Mouse (Mus musculus): ENCODE data around the gene Pkn2. TPM values are rescaled to one million over a fixed set of nuclear protein-coding genes. Genes with fewer than 3 reads are reported as not detected.

Gene Pkn2
- polyA plus RNA-seq, 1 experiment from 2014 or later = 26.1 TPM

GRCm38 (mm10) chr3:142826449-142827146, 55.2 kb downstream of the Pkn2 start:
- H3K4me2 ChIP-seq = no peak overlapping the region
- ATAC-seq (ENCODE audit: low read depth) = no peak
- H3K9me3 ChIP-seq = no peaks in the 10 kb centered on the region
- no peak overlapping the region for H3K9ac ChIP-seq
- H3K4me3 ChIP-seq = no peak overlapping the region
- no peak overlapping the region for H3K27ac ChIP-seq (replicated peaks)
- H3K36me3 ChIP-seq = peaks cover 21% of the 10 kb centered on the region
- no peaks in the 10 kb centered on the region for H3K27me3 ChIP-seq
- H3K4me1 ChIP-seq (replicated peaks) = no peaks in the 10 kb centered on the region
- WGBS = 91% methylated on average over 4 of the region's 4 CpGs

GRCm38 (mm10) chr3:142823606-142824005, 58.2 kb downstream of the Pkn2 start:
- Histone ChIP-seq H3K9ac (no peak overlapping the region), H3K4me3 (no peak overlapping the region), H3K4me2 (no peak overlapping the region), H3K36me3 (peaks cover 27% of the 10 kb centered on the region), H3K9me3 (no peaks in the 10 kb centered on the region), H3K4me1 (replicated peaks) (no peaks in the 10 kb centered on the region), H3K27ac (replicated peaks) (no peak overlapping the region), H3K27me3 (no peaks in the 10 kb centered on the region)
- no peak for ATAC-seq (ENCODE audit: low read depth)
- 96% methylated on average over 1 of the region's 1 CpGs for WGBS

GRCm38 (mm10) chr3:142817506-142817905, 64.3 kb downstream of the Pkn2 start:
- H3K4me2 ChIP-seq = no peak overlapping the region
- H3K27ac ChIP-seq (replicated peaks) = no peak overlapping the region
- H3K27me3 ChIP-seq = no peaks in the 10 kb centered on the region
- no peaks in the 10 kb centered on the region for H3K4me1 ChIP-seq (replicated peaks)
- no peaks in the 10 kb centered on the region for H3K9me3 ChIP-seq
- no peak for ATAC-seq (ENCODE audit: low read depth)
- 95% methylated on average over 3 of the region's 3 CpGs for WGBS
- peaks cover 16% of the 10 kb centered on the region for H3K36me3 ChIP-seq
- H3K4me3 ChIP-seq = no peak overlapping the region
- no peak overlapping the region for H3K9ac ChIP-seq

- Histone ChIP-seq H3K9ac (no peak overlapping the region), H3K36me3 (peaks cover 26% of the 10 kb centered on the region), H3K4me3 (no peak overlapping the region), H3K4me2 (no peak overlapping the region), H3K9me3 (no peaks in the 10 kb centered on the region), H3K27ac (replicated peaks) (no peak overlapping the region), H3K4me1 (replicated peaks) (no peaks in the 10 kb centered on the region), H3K27me3 (no peaks in the 10 kb centered on the region)
- no peak for ATAC-seq (ENCODE audit: low read depth)
- WGBS = 94% methylated on average over 3 of the region's 3 CpGs
Measured at GRCm38 (mm10) chr3:142811582-142811981, 70.2 kb downstream of the Pkn2 start.

GRCm38 (mm10) chr3:142795587-142795986, 86.2 kb downstream of the Pkn2 start:
- Histone ChIP-seq H3K4me2 (no peak overlapping the region), H3K4me1 (replicated peaks) (no peaks in the 10 kb centered on the region), H3K9ac (no peak overlapping the region), H3K27ac (replicated peaks) (no peak overlapping the region), H3K4me3 (no peak overlapping the region), H3K9me3 (no peaks in the 10 kb centered on the region), H3K36me3 (peaks cover 65% of the 10 kb centered on the region), H3K27me3 (no peaks in the 10 kb centered on the region)
- WGBS = 94% methylated on average over 3 of the region's 3 CpGs
- no peak for ATAC-seq (ENCODE audit: low read depth)

- peaks cover 62% of the 10 kb centered on the region for H3K36me3 ChIP-seq
- ATAC-seq (ENCODE audit: low read depth) = no peak
- 47% methylated on average over 2 of the region's 2 CpGs for WGBS
Measured at GRCm38 (mm10) chr3:142786423-142787072, 95.3 kb downstream of the Pkn2 start.

GRCm38 (mm10) chr3:142777227-142777626, 104.6 kb downstream of the Pkn2 start:
- Histone ChIP-seq H3K4me1 (replicated peaks) (no peaks in the 10 kb centered on the region), H3K4me2 (no peak overlapping the region), H3K4me3 (no peak overlapping the region), H3K27me3 (no peaks in the 10 kb centered on the region), H3K9me3 (no peaks in the 10 kb centered on the region), H3K27ac (replicated peaks) (no peak overlapping the region), H3K9ac (no peak overlapping the region), H3K36me3 (peaks cover 69% of the 10 kb centered on the region)
- 85% methylated on average over 3 of the region's 3 CpGs for WGBS
- no peak for ATAC-seq (ENCODE audit: low read depth)

More at GRCm38 (mm10) chr3:142786423-142787072, 95.3 kb downstream of the Pkn2 start:
- Histone ChIP-seq H3K4me2 (no peak overlapping the region), H3K4me3 (no peak overlapping the region), H3K9ac (no peak overlapping the region), H3K27me3 (no peaks in the 10 kb centered on the region), H3K4me1 (replicated peaks) (peaks cover 11% of the 10 kb centered on the region), H3K27ac (replicated peaks) (no peak overlapping the region), H3K9me3 (no peaks in the 10 kb centered on the region)

- ATAC-seq (ENCODE audit: low read depth) = no peak
- H3K9me3 ChIP-seq = no peaks in the 10 kb centered on the region
Measured at GRCm38 (mm10) chr3:142773538-142774191, 108.1 kb downstream of the Pkn2 start.

GRCm38 (mm10) chr3:142770518-142770917, 111.3 kb downstream of the Pkn2 start:
- 68% methylated on average over 1 of the region's 1 CpGs for WGBS
- no peak for ATAC-seq (ENCODE audit: low read depth)

More at GRCm38 (mm10) chr3:142773538-142774191, 108.1 kb downstream of the Pkn2 start:
- Histone ChIP-seq H3K9ac (no peak overlapping the region), H3K27me3 (no peaks in the 10 kb centered on the region), H3K36me3 (peaks cover 43% of the 10 kb centered on the region), H3K4me2 (no peak overlapping the region), H3K27ac (replicated peaks) (no peak overlapping the region), H3K4me1 (replicated peaks) (peaks cover 18% of the 10 kb centered on the region), H3K4me3 (no peak overlapping the region)
- WGBS = 85% methylated on average over 4 of the region's 4 CpGs

GRCm38 (mm10) chr3:142768498-142768897, 113.3 kb downstream of the Pkn2 start:
- peaks cover 19% of the 10 kb centered on the region for H3K36me3 ChIP-seq
- H3K4me3 ChIP-seq = no peak overlapping the region
- no peak overlapping the region for H3K9ac ChIP-seq
- ATAC-seq (ENCODE audit: low read depth) = no peak
- WGBS = 96% methylated on average over 6 of the region's 6 CpGs
- H3K27ac ChIP-seq (replicated peaks) = no peak overlapping the region
- H3K27me3 ChIP-seq = no peaks in the 10 kb centered on the region
- peaks cover 40% of the 10 kb centered on the region for H3K4me1 ChIP-seq (replicated peaks)
- no peaks in the 10 kb centered on the region for H3K9me3 ChIP-seq
- H3K4me2 ChIP-seq = no peak overlapping the region

More at GRCm38 (mm10) chr3:142770518-142770917, 111.3 kb downstream of the Pkn2 start:
- H3K4me2 ChIP-seq = no peak overlapping the region
- H3K4me1 ChIP-seq (replicated peaks) = peaks cover 35% of the 10 kb centered on the region
- H3K9me3 ChIP-seq = no peaks in the 10 kb centered on the region
- H3K27me3 ChIP-seq = no peaks in the 10 kb centered on the region
- no peak overlapping the region for H3K4me3 ChIP-seq
- peaks cover 33% of the 10 kb centered on the region for H3K36me3 ChIP-seq
- H3K9ac ChIP-seq = no peak overlapping the region
- no peak overlapping the region for H3K27ac ChIP-seq (replicated peaks)

- Histone ChIP-seq H3K4me3 (peak overlapping the region; percentile 90), H3K4me2 (peak overlapping the region; percentile 83), H3K27ac (replicated peaks) (no peak overlapping the region; the same call in 1 of the 2 replicates), H3K9me3 (no peaks in the 10 kb centered on the region), H3K27me3 (no peaks in the 10 kb centered on the region), H3K4me1 (replicated peaks) (peaks cover 40% of the 10 kb centered on the region), H3K9ac (peak overlapping the region; percentile 94), H3K36me3 (no peaks in the 10 kb centered on the region)
- 28% methylated on average over 10 of the region's 10 CpGs for WGBS
- 0 out of 2 replicates have a peak, but pooled peaks have one; percentile 7 for ATAC-seq (ENCODE audit: low read depth)
Measured at GRCm38 (mm10) chr3:142765778-142766165, 116.0 kb downstream of the Pkn2 start.
